Mouse (Mus musculus): ENCODE measurements around the gene Dagla. TPM values are rescaled to one million over a fixed set of nuclear protein-coding genes. Genes with fewer than 3 reads are reported as not detected.

Gene Dagla
- total and polyA plus RNA-seq, 2 experiments from 2014 or later = 0.60 to 0.92 TPM

GRCm38 (mm10) chr19:10307941-10308340, 3.3 kb upstream of the Dagla start:
- 56% methylated on average over 6 of the region's 6 CpGs for WGBS
- Histone ChIP-seq H3K36me3 (replicated peaks; ENCODE audit: control insufficient read depth, insufficient read depth, low read length) (no peaks in the 10 kb centered on the region), H3K4me1 (ENCODE audit: control insufficient read depth, insufficient read depth) (0 out of 2 replicates have a peak, but pooled peaks cover 4% of the 10 kb centered on the region), H3K9me3 (replicated peaks; ENCODE audit: control insufficient read depth, low read length) (no peaks in the 10 kb centered on the region), H3K4me3 (ENCODE audit: low read depth, low read length) (no peak overlapping the region), H3K27me3 (ENCODE audit: control insufficient read depth, insufficient read depth, low read length) (peaks cover 30% of the 10 kb centered on the region), H3K4me2 (ENCODE audit: low read depth, low read length) (no peak overlapping the region), H3K9ac (replicated peaks; ENCODE audit: low read depth, low read length) (no peak overlapping the region), H3K27ac (ENCODE audit: low read depth) (no peak overlapping the region)
- TF ChIP-seq CTCF (IDR thresholded peaks at IDR 0.05; ENCODE audit: low read depth) (no peak), EP300 (IDR thresholded peaks at IDR 0.05; ENCODE audit: low read depth) (no peak)
- DNase-seq (ENCODE audit: low spot score) (no peak), ATAC-seq (ENCODE audit: insufficient read depth, low read depth) (no peak)

GRCm38 (mm10) chr19:10307351-10307750, 2.7 kb upstream of the Dagla start:
- no peak overlapping the region for H3K4me2 ChIP-seq (ENCODE audit: low read depth, low read length)
- no peak overlapping the region for H3K9ac ChIP-seq (replicated peaks; ENCODE audit: low read depth, low read length)
- ATAC-seq (ENCODE audit: insufficient read depth, low read depth) (no peak), DNase-seq (ENCODE audit: low spot score) (no peak)
- H3K4me1 ChIP-seq (ENCODE audit: control insufficient read depth, insufficient read depth) = 0 out of 2 replicates have a peak, but pooled peaks cover 4% of the 10 kb centered on the region
- no peak overlapping the region for H3K4me3 ChIP-seq (ENCODE audit: low read depth, low read length)
- 68% methylated on average over 5 of the region's 5 CpGs for WGBS
- peaks cover 35% of the 10 kb centered on the region for H3K27me3 ChIP-seq (ENCODE audit: control insufficient read depth, insufficient read depth, low read length)
- H3K27ac ChIP-seq (ENCODE audit: low read depth) = no peak overlapping the region
- no peaks in the 10 kb centered on the region for H3K36me3 ChIP-seq (replicated peaks; ENCODE audit: control insufficient read depth, insufficient read depth, low read length)
- no peaks in the 10 kb centered on the region for H3K9me3 ChIP-seq (replicated peaks; ENCODE audit: control insufficient read depth, low read length)
- TF ChIP-seq EP300 (IDR thresholded peaks at IDR 0.05; ENCODE audit: low read depth) = no peak
- no peak for TF ChIP-seq CTCF (IDR thresholded peaks at IDR 0.05; ENCODE audit: low read depth)

- Histone ChIP-seq H3K36me3 (replicated peaks; ENCODE audit: control insufficient read depth, insufficient read depth, low read length) (no peaks in the 10 kb centered on the region), H3K27ac (ENCODE audit: low read depth) (no peak overlapping the region), H3K9me3 (replicated peaks; ENCODE audit: control insufficient read depth, low read length) (no peaks in the 10 kb centered on the region), H3K4me3 (ENCODE audit: low read depth, low read length) (no peak overlapping the region), H3K4me2 (ENCODE audit: low read depth, low read length) (no peak overlapping the region), H3K4me1 (ENCODE audit: control insufficient read depth, insufficient read depth) (0 out of 2 replicates have a peak, but pooled peaks cover 4% of the 10 kb centered on the region), H3K27me3 (ENCODE audit: control insufficient read depth, insufficient read depth, low read length) (peaks cover 35% of the 10 kb centered on the region), H3K9ac (replicated peaks; ENCODE audit: low read depth, low read length) (no peak overlapping the region)
- TF ChIP-seq EP300 (IDR thresholded peaks at IDR 0.05; ENCODE audit: low read depth) (no peak), CTCF (IDR thresholded peaks at IDR 0.05; ENCODE audit: low read depth) (no peak)
- WGBS = 77% methylated on average over 5 of the region's 5 CpGs
- DNase-seq (ENCODE audit: low spot score) (no peak), ATAC-seq (ENCODE audit: insufficient read depth, low read depth) (no peak)
These were observed 2.0 kb upstream of the Dagla start for GRCm38 (mm10) chr19:10306521-10307243.

- 62% methylated on average over 12 of the region's 12 CpGs for WGBS
- peaks cover 35% of the 10 kb centered on the region for H3K27me3 ChIP-seq (ENCODE audit: control insufficient read depth, insufficient read depth, low read length)
These were observed 963 bp upstream of the Dagla start for GRCm38 (mm10) chr19:10305640-10306039.

GRCm38 (mm10) chr19:10304395-10304794, 282 bp downstream of the Dagla start:
- H3K9me3 ChIP-seq (replicated peaks; ENCODE audit: control insufficient read depth, low read length) = no peaks in the 10 kb centered on the region
- no peak overlapping the region for H3K27ac ChIP-seq (ENCODE audit: low read depth)
- H3K4me1 ChIP-seq (ENCODE audit: control insufficient read depth, insufficient read depth) = 0 out of 2 replicates have a peak, but pooled peaks cover 4% of the 10 kb centered on the region
- DNase-seq (ENCODE audit: low spot score) (no peak), ATAC-seq (ENCODE audit: insufficient read depth, low read depth) (no peak; the same call in 1 of the 2 replicates)
- 9% methylated on average over 36 of the region's 37 CpGs for WGBS
- TF ChIP-seq EP300 (IDR thresholded peaks at IDR 0.05; ENCODE audit: low read depth) (no peak), CTCF (IDR thresholded peaks at IDR 0.05; ENCODE audit: low read depth) (no peak)
- peak overlapping the region; percentile 50 for H3K9ac ChIP-seq (replicated peaks; ENCODE audit: low read depth, low read length)
- peak overlapping the region; percentile 66 for H3K4me3 ChIP-seq (ENCODE audit: low read depth, low read length)
- H3K27me3 ChIP-seq (ENCODE audit: control insufficient read depth, insufficient read depth, low read length) = peaks cover 35% of the 10 kb centered on the region
- no peaks in the 10 kb centered on the region for H3K36me3 ChIP-seq (replicated peaks; ENCODE audit: control insufficient read depth, insufficient read depth, low read length)
- peak overlapping the region; percentile 87 for H3K4me2 ChIP-seq (ENCODE audit: low read depth, low read length)

More at GRCm38 (mm10) chr19:10305640-10306039, 963 bp upstream of the Dagla start:
- Histone ChIP-seq H3K9me3 (replicated peaks; ENCODE audit: control insufficient read depth, low read length) (no peaks in the 10 kb centered on the region), H3K4me2 (ENCODE audit: low read depth, low read length) (peak overlapping the region; percentile 87; the same call in 1 of the 2 replicates), H3K9ac (replicated peaks; ENCODE audit: low read depth, low read length) (no peak overlapping the region), H3K27ac (ENCODE audit: low read depth) (no peak overlapping the region), H3K4me3 (ENCODE audit: low read depth, low read length) (no peak overlapping the region), H3K36me3 (replicated peaks; ENCODE audit: control insufficient read depth, insufficient read depth, low read length) (no peaks in the 10 kb centered on the region), H3K4me1 (ENCODE audit: control insufficient read depth, insufficient read depth) (0 out of 2 replicates have a peak, but pooled peaks cover 4% of the 10 kb centered on the region)
- TF ChIP-seq CTCF (IDR thresholded peaks at IDR 0.05; ENCODE audit: low read depth) (no peak), EP300 (IDR thresholded peaks at IDR 0.05; ENCODE audit: low read depth) (no peak)
- DNase-seq (ENCODE audit: low spot score) (no peak), ATAC-seq (ENCODE audit: insufficient read depth, low read depth) (no peak)

Data from heart, postnatal 0 days (tissue).